In the genomic region with DNA sequence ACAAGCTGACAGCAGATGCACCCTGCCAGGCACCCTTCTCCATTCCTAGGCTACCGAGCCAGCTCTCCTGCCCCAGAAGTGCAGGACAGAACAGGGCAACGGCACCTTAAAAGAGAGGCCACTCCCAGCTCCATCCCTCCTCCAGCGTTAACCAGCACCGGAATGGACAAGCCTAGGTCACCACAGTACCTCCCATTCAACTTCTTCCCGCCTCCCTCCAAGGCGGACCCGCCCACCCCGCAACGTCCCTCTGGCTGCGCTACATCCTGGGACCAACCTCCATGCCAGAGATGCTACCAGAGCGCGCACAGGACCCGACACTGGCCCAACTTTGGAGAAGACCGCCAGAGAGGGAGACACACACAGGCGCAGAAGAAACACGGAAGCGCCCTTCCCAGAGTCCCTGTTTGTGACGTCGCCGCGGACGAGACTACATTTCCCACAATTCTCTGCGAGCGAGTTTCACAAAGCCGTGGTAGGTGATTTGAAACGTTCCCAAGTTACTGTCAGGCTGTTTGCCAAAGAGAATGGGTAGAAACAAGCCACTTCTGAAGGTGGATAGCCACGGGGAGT, we compare ENCODE assay signal across 8 mouse cellular contexts. TPM values are rescaled to one million over a fixed set of nuclear protein-coding genes. Genes with fewer than 3 reads are reported as not detected.
DNase-seq lines count a peak whose midpoint lies in the region; ATAC-seq and TF ChIP-seq lines count a peak whose summit lies in the region.

A gene (minus strand): TSS at position 385 of the 573 bp plus-strand sequence.

- peaks cover 19% of the 10 kb centered on the region for H3K4me1 ChIP-seq in erythroblast, embryonic 14.5 days (ENCODE audit: control insufficient read depth)
- H3K4me1 ChIP-seq in heart, embryonic 12.5 days (replicated peaks): 0 out of 2 replicates have a peak, but pooled peaks cover 4% of the 10 kb centered on the region
- H3K4me1 ChIP-seq in kidney, postnatal 0 days (replicated peaks; ENCODE audit: insufficient read depth, low read length): 0 out of 2 replicates have a peak, but pooled peaks cover 5% of the 10 kb centered on the region
- peaks cover 3% of the 10 kb centered on the region; the same call in 1 of the 2 replicates for H3K4me1 ChIP-seq in liver, embryonic 11.5 days (replicated peaks; ENCODE audit: control insufficient read depth, insufficient read depth, low read length)
- H3K4me1 ChIP-seq in stomach, embryonic 14.5 days (ENCODE audit: control insufficient read depth, insufficient read depth, low read length): no peaks in the 10 kb centered on the region

- H3ac ChIP-seq in C2C12 (ENCODE audit: control insufficient read depth, insufficient read length, low read depth): peak within 1 kb of the TSS; percentile 66

- peak within 1 kb of the TSS; percentile 84 for H3K4me2 ChIP-seq in heart, embryonic 12.5 days
- peak within 1 kb of the TSS; percentile 85 for H3K4me2 ChIP-seq in kidney, postnatal 0 days (ENCODE audit: low read length)
- peak within 1 kb of the TSS; percentile 71 for H3K4me2 ChIP-seq in liver, embryonic 11.5 days
- H3K4me2 ChIP-seq in stomach, embryonic 14.5 days (replicated peaks; ENCODE audit: low read depth, low read length): peak within 1 kb of the TSS; percentile 72

- no peaks in the 10 kb centered on the region for H3K79me2 ChIP-seq in C2C12 (ENCODE audit: control insufficient read depth, insufficient read depth)

- ATAC-seq in heart, embryonic 12.5 days (ENCODE audit: insufficient number of reproducible peaks, low FRiP score): peak; percentile 97
- peak; percentile 98 for ATAC-seq in kidney, postnatal 0 days (replicated peaks; ENCODE audit: low FRiP score, low read depth)
- ATAC-seq in liver, embryonic 11.5 days (replicated peaks; ENCODE audit: low FRiP score): peak; percentile 98
- ATAC-seq in stomach, embryonic 14.5 days (ENCODE audit: insufficient number of reproducible peaks, insufficient read depth, low FRiP score, low read depth): peak; percentile 97

- TF ChIP-seq CTCF in C2C12 (IDR thresholded peaks at IDR 0.05; ENCODE audit: control insufficient read depth, insufficient read depth, insufficient read length): no peak
- TF ChIP-seq CTCF in brain, embryonic 14.5 days (IDR thresholded peaks at IDR 0.05; ENCODE audit: borderline replicate concordance, extremely low read depth, insufficient read depth, insufficient read length): no peak
- peak; percentile 30; the same call in 1 of the 2 replicates for TF ChIP-seq CTCF in kidney, postnatal 0 days (IDR thresholded peaks at IDR 0.05; ENCODE audit: low read depth)

- no peaks in the 10 kb centered on the region for H3K9me3 ChIP-seq in erythroblast, embryonic 14.5 days (ENCODE audit: control insufficient read depth, low read length)
- H3K9me3 ChIP-seq in heart, embryonic 12.5 days (replicated peaks): no peaks in the 10 kb centered on the region
- H3K9me3 ChIP-seq in kidney, postnatal 0 days (replicated peaks; ENCODE audit: low read length): no peaks in the 10 kb centered on the region
- no peaks in the 10 kb centered on the region for H3K9me3 ChIP-seq in liver, embryonic 11.5 days (ENCODE audit: control insufficient read depth, low read length)
- no peaks in the 10 kb centered on the region for H3K9me3 ChIP-seq in stomach, embryonic 14.5 days (ENCODE audit: control insufficient read depth, low read depth, low read length)

- peak within 1 kb of the TSS; percentile 80 for H3K9ac ChIP-seq in heart, embryonic 12.5 days
- peak within 1 kb of the TSS; percentile 65 for H3K9ac ChIP-seq in kidney, postnatal 0 days (ENCODE audit: low read depth, low read length)
- H3K9ac ChIP-seq in liver, embryonic 11.5 days (ENCODE audit: low read depth, low read length): peak within 1 kb of the TSS; percentile 72
- peak within 1 kb of the TSS; percentile 50 for H3K9ac ChIP-seq in stomach, embryonic 14.5 days (replicated peaks; ENCODE audit: low read depth, low read length)

- peak; percentile 17; the same call in 1 of the 2 replicates for TF ChIP-seq POLR2A in brain, embryonic 14.5 days (IDR thresholded peaks at IDR 0.05; ENCODE audit: borderline replicate concordance, extremely low read depth, insufficient read depth, insufficient read length, poor library complexity, severe bottlenecking)

- DNase-seq in brain, embryonic 14.5 days (ENCODE audit: low read depth): peak; percentile 98
- peak; percentile 96 for DNase-seq in kidney, postnatal 0 days (ENCODE audit: low spot score)
- peak; percentile 86 for DNase-seq in liver, embryonic 11.5 days (ENCODE audit: low spot score)
- DNase-seq in naive thymus-derived CD4-positive, alpha-beta T cell, adult 2 months (ENCODE audit: low read depth): peak; percentile 90

- H3K36me3 ChIP-seq in C2C12 (ENCODE audit: control insufficient read depth, insufficient read depth): no peaks in the 10 kb centered on the region
- no peaks in the 10 kb centered on the region for H3K36me3 ChIP-seq in erythroblast, embryonic 14.5 days (ENCODE audit: control insufficient read depth)
- H3K36me3 ChIP-seq in heart, embryonic 12.5 days: no peaks in the 10 kb centered on the region
- no peaks in the 10 kb centered on the region for H3K36me3 ChIP-seq in kidney, postnatal 0 days (ENCODE audit: insufficient read depth, low read length)
- no peaks in the 10 kb centered on the region for H3K36me3 ChIP-seq in liver, embryonic 11.5 days (ENCODE audit: control insufficient read depth, insufficient read depth, low read length)
- H3K36me3 ChIP-seq in stomach, embryonic 14.5 days (ENCODE audit: control insufficient read depth, insufficient read depth, low read length): no peaks in the 10 kb centered on the region

- H3K4me3 ChIP-seq in C2C12 (ENCODE audit: insufficient read depth, poor library complexity, severe bottlenecking): peak within 1 kb of the TSS; percentile 33
- peak within 1 kb of the TSS; percentile 95 for H3K4me3 ChIP-seq in erythroblast, embryonic 14.5 days (replicated peaks)
- peak within 1 kb of the TSS; percentile 77 for H3K4me3 ChIP-seq in heart, embryonic 12.5 days
- H3K4me3 ChIP-seq in kidney, postnatal 0 days (replicated peaks; ENCODE audit: low read depth, low read length): peak within 1 kb of the TSS; percentile 72
- H3K4me3 ChIP-seq in liver, embryonic 11.5 days (ENCODE audit: low read depth, low read length): peak within 1 kb of the TSS; percentile 74
- peak within 1 kb of the TSS; percentile 64 for H3K4me3 ChIP-seq in stomach, embryonic 14.5 days (ENCODE audit: low read depth, low read length)

- peak within 1 kb of the TSS; percentile 90 for H3K27ac ChIP-seq in heart, embryonic 12.5 days (ENCODE audit: poor library complexity, severe bottlenecking)
- H3K27ac ChIP-seq in kidney, postnatal 0 days: peak within 1 kb of the TSS; percentile 66
- peak within 1 kb of the TSS; percentile 80 for H3K27ac ChIP-seq in liver, embryonic 11.5 days (ENCODE audit: low read depth, low read length)
- peak within 1 kb of the TSS; percentile 82; the same call in 1 of the 2 replicates for H3K27ac ChIP-seq in stomach, embryonic 14.5 days (ENCODE audit: low read length)

- H3K27me3 ChIP-seq in C2C12 (ENCODE audit: control insufficient read depth, insufficient read depth, insufficient read length): no peaks in the 10 kb centered on the region
- no peaks in the 10 kb centered on the region for H3K27me3 ChIP-seq in erythroblast, embryonic 14.5 days (ENCODE audit: control insufficient read depth)
- H3K27me3 ChIP-seq in heart, embryonic 12.5 days (replicated peaks): no peaks in the 10 kb centered on the region
- no peaks in the 10 kb centered on the region for H3K27me3 ChIP-seq in kidney, postnatal 0 days (ENCODE audit: insufficient read depth, low read length)
- no peaks in the 10 kb centered on the region for H3K27me3 ChIP-seq in liver, embryonic 11.5 days (replicated peaks; ENCODE audit: control insufficient read depth, insufficient read depth, low read length)
- no peaks in the 10 kb centered on the region for H3K27me3 ChIP-seq in stomach, embryonic 14.5 days (ENCODE audit: control insufficient read depth, insufficient read depth, low read length)

- no peaks in the 10 kb centered on the region for H3K79me3 ChIP-seq in C2C12 (ENCODE audit: low read depth)

- WGBS in heart, embryonic 12.5 days: 0% methylated on average over 27 of the region's 27 CpGs
- WGBS in kidney, postnatal 0 days: 0% methylated on average over 27 of the region's 27 CpGs
- under 1% methylated on average over 27 of the region's 27 CpGs for WGBS in liver, embryonic 11.5 days
- WGBS in stomach, embryonic 14.5 days: 0% methylated on average over 27 of the region's 27 CpGs

TF ChIP-seq in C2C12, 6 proteins besides CTCF, POLR2A, EP300 and RAD21:
- TF ChIP-seq MYOG (IDR thresholded peaks at IDR 0.05; ENCODE audit: control insufficient read depth, extremely low read depth, insufficient read length) (no peak), MYOD1 (IDR thresholded peaks at IDR 0.05; ENCODE audit: control insufficient read depth, insufficient read length, low read depth) (no peak), MAX (IDR thresholded peaks at IDR 0.05) (no peak), FOSL1 (IDR thresholded peaks at IDR 0.05; ENCODE audit: insufficient read depth, low read length, poor library complexity, severe bottlenecking) (no peak), CEBPB (IDR thresholded peaks at IDR 0.05; ENCODE audit: low read depth) (no peak), USF1 (IDR thresholded peaks at IDR 0.05; ENCODE audit: low read depth) (no peak)

RNA-seq across cellular contexts. Expression of the gene that starts here (rescaled TPM):
- 0.09 TPM for polyA plus RNA-seq in C2C12 (2012; fragmentation: generic; extraction: Trizol)
- 2.9 and 3.4 TPM in 2 replicates for polyA plus RNA-seq in brain, embryonic 14.5 days (2012; rRNA removed)
- polyA plus RNA-seq in erythroblast, embryonic 14.5 days (2012): 0.01 TPM in 1 of 2 replicates, not detected in the other
- 2.7 and 2.8 TPM in 2 replicates for polyA plus RNA-seq in heart, embryonic 12.5 days (2016; fragmentation: Nextera tagmentation; extraction: Ambion mirVana)
- polyA plus RNA-seq in kidney, postnatal 0 days (2015; fragmentation: Nextera tagmentation; extraction: Ambion mirVana): 2.7 and 2.9 TPM in 2 replicates
- polyA plus RNA-seq in liver, embryonic 11.5 days (2014; fragmentation: Nextera tagmentation; extraction: Ambion mirVana): 2.0 and 2.2 TPM in 2 replicates
- 4.8 and 5.0 TPM in 2 replicates for polyA plus RNA-seq in stomach, embryonic 14.5 days (2014; fragmentation: Nextera tagmentation; extraction: Ambion mirVana)

Comparison
In these comparisons a context has a peak if more than half of its experiments do, and no peak if none do; other contexts are left out.
1. Peak in every context shown above with its lines: DNase-seq, ATAC-seq, H3K4me3 ChIP-seq and H3K27ac ChIP-seq.
2. H3K4me3 ChIP-seq: peak in every context shown above with its lines; median percentile 95 in erythroblast, embryonic 14.5 days; 77 in heart, embryonic 12.5 days; 74 in liver, embryonic 11.5 days; 72 in kidney, postnatal 0 days; 64 in stomach, embryonic 14.5 days; 33 in C2C12.